Comparison of ENCODE assay signal across 13 mouse cellular contexts in genomic region chr16:30735969-30736368, GRCm38 (mm10).
DNase-seq lines count a peak whose midpoint lies in the region; ATAC-seq lines count a peak whose summit lies in the region.
"Had no signal": no experiment of that assay in that cellular context is flagged by ENCODE, and none has a peak within 500 bp of the region (broad histone marks: within the 10 kb centered on the region; RNA-seq: fewer than 3 reads in every experiment).

No protein-coding gene starts in this region.

- no peak overlapping the region for H3K4me3 ChIP-seq in forebrain, embryonic 10.5 days
- no peak overlapping the region for H3K4me3 ChIP-seq in forebrain, embryonic 16.5 days (replicated peaks; ENCODE audit: low read length)
- H3K4me3 ChIP-seq in kidney, embryonic 15.5 days (replicated peaks) = no peak overlapping the region
- H3K4me3 ChIP-seq in intestine, embryonic 15.5 days (replicated peaks) = no peak overlapping the region
- H3K4me3 ChIP-seq: left cerebral cortex, adult 2 months had no signal

- H3K9me3 ChIP-seq in forebrain, embryonic 10.5 days = no peaks in the 10 kb centered on the region
- H3K9me3 ChIP-seq in forebrain, embryonic 16.5 days (ENCODE audit: control insufficient read depth, low read length) = no peaks in the 10 kb centered on the region
- no peaks in the 10 kb centered on the region for H3K9me3 ChIP-seq in kidney, embryonic 15.5 days (replicated peaks)
- no peaks in the 10 kb centered on the region for H3K9me3 ChIP-seq in intestine, embryonic 15.5 days

- DNase-seq in forebrain, embryonic 10.5 days (ENCODE audit: extremely low spot score, low spot score) = no peak
- DNase-seq in kidney, postnatal 36 days = no peak
- peak; percentile 50 for DNase-seq in embryo, embryonic 11 days
- DNase-seq in urinary bladder, postnatal 4 days (ENCODE audit: low spot score in 2 of 2) = no peak
- no peak for DNase-seq in cerebellum, postnatal 25 days
- DNase-seq: adrenal gland, adult 8-10 months; cerebellum, adult 11 months had no signal

- H3K4me2 ChIP-seq in forebrain, embryonic 16.5 days (ENCODE audit: low read length) = no peak overlapping the region
- H3K4me2 ChIP-seq in kidney, embryonic 15.5 days = no peak overlapping the region
- H3K4me2 ChIP-seq in intestine, embryonic 15.5 days (replicated peaks) = no peak overlapping the region

- ATAC-seq in forebrain, embryonic 16.5 days = no peak
- peak; percentile 41; the same call in 1 of the 2 replicates for ATAC-seq in kidney, embryonic 15.5 days (replicated peaks; ENCODE audit: low FRiP score)
- 0 out of 2 replicates have a peak, but pooled peaks have one; percentile 45 for ATAC-seq in intestine, embryonic 15.5 days
- ATAC-seq: inflammation-experienced regulatory T-cells, adult 6 months had no signal

- H3K36me3 ChIP-seq in forebrain, embryonic 10.5 days (replicated peaks) = no peaks in the 10 kb centered on the region
- no peaks in the 10 kb centered on the region for H3K36me3 ChIP-seq in forebrain, embryonic 16.5 days (ENCODE audit: control insufficient read depth, insufficient read depth)
- no peaks in the 10 kb centered on the region for H3K36me3 ChIP-seq in kidney, embryonic 15.5 days
- no peaks in the 10 kb centered on the region for H3K36me3 ChIP-seq in intestine, embryonic 15.5 days

- no peaks in the 10 kb centered on the region for H3K27me3 ChIP-seq in forebrain, embryonic 10.5 days (ENCODE audit: poor library complexity, severe bottlenecking)
- H3K27me3 ChIP-seq in forebrain, embryonic 16.5 days (replicated peaks; ENCODE audit: control insufficient read depth, insufficient read depth, low read length) = no peaks in the 10 kb centered on the region
- H3K27me3 ChIP-seq in kidney, embryonic 15.5 days = no peaks in the 10 kb centered on the region
- no peaks in the 10 kb centered on the region for H3K27me3 ChIP-seq in intestine, embryonic 15.5 days (replicated peaks)

- peak overlapping the region; percentile 32; the same call in 1 of the 2 replicates for H3K27ac ChIP-seq in forebrain, embryonic 10.5 days
- H3K27ac ChIP-seq in forebrain, embryonic 16.5 days (ENCODE audit: low read length) = no peak overlapping the region
- H3K27ac ChIP-seq in kidney, embryonic 15.5 days = no peak overlapping the region
- no peak overlapping the region for H3K27ac ChIP-seq in intestine, embryonic 15.5 days
- H3K27ac ChIP-seq: left cerebral cortex, adult 2 months; liver, embryonic 14.5 days had no signal

- 34% methylated on average over 7 of the region's 7 CpGs for WGBS in forebrain, embryonic 10.5 days
- 37% methylated on average over 7 of the region's 7 CpGs for WGBS in forebrain, embryonic 16.5 days
- 36% methylated on average over 7 of the region's 7 CpGs for WGBS in kidney, embryonic 15.5 days
- WGBS in intestine, embryonic 15.5 days = 35% methylated on average over 7 of the region's 7 CpGs

- H3K4me1 ChIP-seq in forebrain, embryonic 10.5 days = peaks cover 57% of the 10 kb centered on the region
- 0 out of 2 replicates have a peak, but pooled peaks cover 2% of the 10 kb centered on the region for H3K4me1 ChIP-seq in forebrain, embryonic 16.5 days (replicated peaks; ENCODE audit: control insufficient read depth, insufficient read depth, low read length)
- H3K4me1 ChIP-seq in kidney, embryonic 15.5 days = peaks cover 26% of the 10 kb centered on the region
- peaks cover 17% of the 10 kb centered on the region for H3K4me1 ChIP-seq in intestine, embryonic 15.5 days (replicated peaks)

- no peak overlapping the region for H3K9ac ChIP-seq in forebrain, embryonic 16.5 days (replicated peaks; ENCODE audit: low read depth, low read length)
- H3K9ac ChIP-seq in kidney, embryonic 15.5 days = no peak overlapping the region
- no peak overlapping the region for H3K9ac ChIP-seq in intestine, embryonic 15.5 days
- H3K9ac ChIP-seq: liver, embryonic 14.5 days had no signal
